Mouse (Mus musculus): ENCODE measurements around the gene Trp53i13.
A peak's percentile ranks its signal among the peaks of the same experiment; 100 is the strongest.
"Not testable (repeated sequence)": the region's sequence is repeated elsewhere in the genome, so short reads cannot be mapped to it uniquely, and the experiment has no call there.

The Trp53i13 gene

DNA sequence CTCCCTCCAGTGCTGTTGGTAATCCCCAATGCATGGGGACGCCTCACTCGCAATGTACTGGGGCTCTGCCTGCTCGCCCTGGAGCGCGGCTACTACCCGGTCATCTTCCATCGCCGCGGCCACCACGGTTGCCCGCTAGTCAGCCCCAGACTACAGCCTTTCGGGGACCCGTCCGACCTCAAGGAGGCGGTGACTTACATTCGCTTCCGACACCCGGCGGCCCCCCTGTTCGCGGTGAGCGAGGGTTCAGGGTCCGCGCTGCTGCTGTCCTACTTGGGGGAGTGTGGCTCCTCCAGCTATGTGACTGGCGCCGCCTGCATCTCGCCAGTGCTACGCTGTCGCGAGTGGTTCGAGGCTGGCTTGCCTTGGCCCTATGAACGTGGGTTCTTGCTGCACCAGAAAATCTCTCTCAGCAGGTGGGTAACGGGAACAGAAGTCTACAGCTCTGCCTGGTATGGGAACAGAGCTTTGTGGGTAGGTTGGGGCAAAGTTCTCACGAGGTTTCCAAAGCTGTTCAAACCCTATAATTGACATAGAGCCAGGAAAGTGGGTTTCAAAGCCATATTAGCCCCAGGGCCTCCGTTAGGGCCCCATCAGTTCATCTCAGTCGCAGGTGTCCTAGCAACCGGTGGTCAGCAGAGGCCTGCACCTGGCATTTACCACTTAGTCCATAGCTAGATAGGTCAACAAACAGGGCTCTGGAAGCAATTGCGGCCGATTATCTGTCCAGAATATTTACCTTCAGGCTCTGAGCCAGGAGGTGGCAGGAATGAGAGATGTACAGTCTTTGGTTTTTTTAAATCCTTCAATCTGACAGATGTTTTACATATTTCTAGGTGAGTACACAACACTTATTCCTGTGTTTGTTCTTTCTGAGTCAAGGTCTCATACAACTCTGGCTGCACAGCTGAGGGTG, at the start of gene Trp53i13:
Trp53i13 (minus strand) TSS at position 344 of the 916 bp plus-strand sequence.
- DNase-seq (ENCODE audit: low spot score), result peak; percentile 45

DNA sequence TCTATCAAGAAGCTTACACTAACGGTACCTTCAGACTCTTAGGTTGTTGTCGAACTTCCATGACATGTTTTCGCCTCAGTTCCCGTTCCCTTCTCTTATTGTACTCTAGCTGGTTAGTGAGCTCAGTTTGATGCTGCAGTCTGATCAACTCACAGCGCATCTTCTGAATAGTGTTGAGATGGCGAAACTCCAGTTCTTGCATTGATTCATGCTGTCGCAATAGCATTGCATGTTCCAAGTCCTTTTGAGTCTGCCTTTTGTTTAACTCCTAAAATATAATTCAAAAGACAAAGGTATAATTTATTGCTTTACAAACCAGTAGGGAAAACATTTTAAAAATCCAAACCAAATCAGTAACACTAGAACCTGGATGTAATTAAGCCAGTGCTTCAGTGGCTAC, 29.5 kb upstream of the Trp53i13 start:
- DNase-seq (ENCODE audit: low spot score), result no peak

DNA sequence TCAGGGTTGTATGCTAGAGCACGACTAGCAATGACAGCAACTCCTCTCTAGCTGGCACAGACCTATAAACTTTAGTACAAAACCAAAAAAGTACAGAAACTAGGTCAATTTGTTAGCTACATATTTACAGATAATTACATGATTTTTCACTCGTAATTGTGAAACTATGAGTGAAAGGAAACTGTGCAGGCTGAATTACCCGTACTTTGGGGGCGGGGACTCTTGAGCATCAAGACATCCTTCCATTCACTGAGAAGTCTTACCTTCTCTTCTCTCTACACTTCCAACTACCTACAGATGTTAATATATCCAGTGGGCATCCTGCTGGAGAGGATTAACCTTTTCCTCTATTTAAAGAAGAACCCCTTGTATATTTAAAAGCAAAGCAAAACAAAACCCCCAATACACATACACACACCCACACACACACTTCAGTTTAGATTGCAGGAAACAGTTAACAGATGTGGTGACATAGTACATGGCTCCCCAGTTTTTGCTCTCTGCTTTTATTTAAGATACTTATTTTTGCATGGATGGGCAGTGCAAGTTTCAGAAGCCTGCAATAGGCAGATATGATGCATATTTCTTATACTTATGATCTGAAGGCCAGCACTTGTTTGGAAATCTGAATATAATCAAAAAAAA, 16.5 kb upstream of the Trp53i13 start:
- no peak for DNase-seq (ENCODE audit: low spot score)

DNA sequence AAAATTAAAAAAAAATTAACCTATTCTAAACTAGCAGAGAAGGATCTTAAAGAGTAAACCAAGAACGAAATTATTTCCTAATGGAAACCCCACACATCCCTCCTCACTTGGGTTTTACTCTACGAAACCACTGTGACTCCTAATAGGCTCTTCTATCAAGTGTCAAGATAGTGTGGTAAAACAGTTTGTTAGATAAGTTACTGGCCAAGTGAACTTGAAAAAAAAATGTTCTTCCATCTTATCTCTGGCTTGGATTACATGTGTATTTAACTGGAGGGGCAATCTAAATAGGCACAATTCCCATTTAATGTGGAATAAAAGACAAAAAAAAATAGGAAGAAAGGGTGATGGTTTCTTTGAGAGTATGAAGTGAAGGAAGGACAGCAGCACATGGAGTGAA, 15.1 kb upstream of the Trp53i13 start:
- no peak for DNase-seq (ENCODE audit: low spot score)

DNA sequence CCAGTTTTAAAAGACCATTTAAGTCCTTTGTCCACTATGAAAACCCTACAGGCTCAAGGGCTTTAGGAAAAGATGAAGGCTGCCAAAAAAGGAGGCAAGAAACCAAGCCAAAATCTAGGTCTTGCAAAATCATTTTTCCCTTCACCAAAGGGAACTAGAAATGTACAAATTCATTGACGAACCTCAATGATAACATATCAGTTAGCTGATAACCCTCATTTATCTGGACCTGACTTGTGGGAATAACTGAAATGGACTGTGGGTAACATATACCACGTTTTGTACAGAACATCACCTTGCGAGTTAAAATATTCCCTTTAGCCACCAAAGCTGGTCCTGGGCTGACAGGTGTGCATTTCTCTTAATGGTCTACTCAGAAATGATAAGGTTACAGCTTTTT, 13.9 kb upstream of the Trp53i13 start:
- no peak for DNase-seq (ENCODE audit: low spot score)

DNA sequence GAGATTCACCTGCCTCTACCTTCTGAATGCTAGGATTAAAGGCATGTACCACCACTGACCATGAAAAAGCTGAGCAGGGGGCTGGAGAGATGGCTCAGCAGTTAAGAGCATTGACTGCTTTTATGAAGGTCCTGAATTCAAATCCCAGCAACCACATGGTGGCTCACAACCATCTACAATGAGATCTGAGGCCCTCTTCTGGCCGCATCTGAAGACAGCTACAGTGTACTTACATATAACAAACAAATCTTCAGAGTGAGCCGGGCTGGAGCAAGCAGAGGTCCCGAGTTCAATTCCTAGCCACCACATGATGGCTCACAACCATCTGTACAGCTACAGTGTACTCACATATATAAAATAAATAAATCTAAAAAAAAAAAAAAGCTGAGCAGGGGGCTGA, 12.6 kb upstream of the Trp53i13 start:
- DNase-seq (ENCODE audit: low spot score), result not testable (repeated sequence)

DNA sequence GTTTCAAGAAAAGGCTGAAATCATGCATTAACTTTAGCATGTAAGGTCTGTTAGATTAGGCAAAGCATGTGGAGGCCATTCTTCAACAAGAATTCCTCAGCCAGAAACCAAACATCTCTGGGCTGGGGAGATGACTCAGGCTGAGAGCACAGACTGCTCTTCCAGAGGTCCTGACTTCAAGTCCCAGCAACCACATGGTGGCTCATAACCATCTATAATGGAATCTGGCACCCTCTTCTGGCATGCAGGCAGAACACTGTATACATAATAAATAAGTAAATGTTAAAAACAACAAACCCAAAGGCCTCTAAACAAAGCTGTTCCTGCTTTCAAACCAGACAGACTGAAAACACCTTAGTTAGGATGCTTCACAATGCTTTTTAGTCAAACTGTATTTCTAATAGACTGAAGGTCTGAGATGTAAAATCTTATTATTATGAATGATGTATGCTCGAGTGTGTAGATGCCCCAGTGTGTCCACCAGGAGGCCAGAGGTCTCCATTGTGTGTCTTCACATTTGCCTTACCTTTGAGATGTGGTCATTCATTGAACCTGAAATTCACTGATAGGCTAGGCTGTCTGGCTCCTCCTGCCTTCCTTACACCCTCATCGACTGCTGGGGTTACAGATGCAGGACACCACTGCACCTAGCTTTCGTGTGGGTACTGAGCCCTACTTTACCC, 10.2 kb upstream of the Trp53i13 start:
- DNase-seq (ENCODE audit: low spot score), result no peak

DNA sequence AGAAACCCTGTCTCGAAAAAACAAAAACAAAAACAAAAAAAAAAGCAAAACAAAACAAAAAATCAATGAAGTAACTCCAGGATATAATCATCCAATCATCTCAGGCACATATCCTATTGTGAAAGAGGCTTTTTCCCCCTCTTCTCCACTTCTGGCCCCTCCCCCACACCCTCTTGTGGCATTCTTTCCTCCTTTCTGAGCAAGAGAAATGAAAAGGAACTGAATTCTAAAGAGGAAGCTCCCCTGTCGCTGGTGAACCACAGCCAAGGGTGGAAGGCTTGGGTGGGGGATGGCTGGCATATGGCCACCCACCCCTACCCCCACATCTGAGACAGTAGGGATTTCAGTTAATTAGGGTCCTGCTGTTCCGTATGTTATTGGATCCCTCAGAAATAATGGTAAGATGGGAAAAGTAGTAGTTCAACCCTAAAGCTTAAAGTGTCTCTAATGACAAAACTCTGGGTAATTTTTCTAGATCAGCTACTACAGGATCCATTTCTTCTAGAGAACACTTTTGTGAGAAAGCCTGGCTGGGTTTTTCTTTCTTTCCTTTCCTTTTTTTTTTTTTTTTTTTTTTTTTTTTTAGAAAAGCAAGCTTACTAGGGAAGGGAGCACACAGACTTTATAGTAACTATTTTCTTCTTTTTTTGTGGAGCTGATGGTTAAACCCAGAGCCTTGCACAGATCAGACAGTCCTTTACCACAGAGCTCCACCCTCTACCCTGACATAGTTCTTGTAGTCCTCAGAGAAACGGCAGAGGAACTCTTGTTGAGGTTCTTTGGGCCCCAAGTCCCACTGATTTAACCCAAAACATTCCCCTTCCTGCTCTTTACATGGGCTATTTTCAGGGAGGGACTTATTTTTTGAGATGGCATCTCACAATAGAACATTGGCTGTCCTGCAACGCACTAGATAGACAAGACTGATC, 5.1 kb upstream of the Trp53i13 start:
- no peak for DNase-seq (ENCODE audit: low spot score)

DNA sequence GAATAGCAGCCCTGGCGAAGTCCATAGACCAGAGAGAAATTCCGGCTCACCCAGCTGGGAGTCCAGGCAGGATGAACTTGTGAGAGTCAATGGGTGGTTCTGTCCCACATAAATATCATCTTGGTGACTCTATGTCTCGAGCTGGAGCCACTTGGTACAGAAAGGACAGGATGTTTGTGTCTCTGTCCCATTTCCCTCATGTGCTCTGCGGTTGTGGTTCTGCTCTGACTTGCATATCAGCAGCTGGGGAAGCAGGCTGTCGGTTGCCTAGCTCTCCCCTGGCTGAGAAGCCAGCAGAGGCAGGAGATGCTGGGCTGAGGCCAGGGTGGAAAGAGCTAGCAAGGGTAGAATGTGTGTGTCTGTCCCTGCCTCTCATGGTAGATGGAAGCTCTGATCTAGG, 3.3 kb upstream of the Trp53i13 start, which contains the start of gene Gm10392:
Gm10392 (minus strand) TSS at position 156 of the 400 bp plus-strand sequence.
- DNase-seq (ENCODE audit: low spot score), result no peak

DNA sequence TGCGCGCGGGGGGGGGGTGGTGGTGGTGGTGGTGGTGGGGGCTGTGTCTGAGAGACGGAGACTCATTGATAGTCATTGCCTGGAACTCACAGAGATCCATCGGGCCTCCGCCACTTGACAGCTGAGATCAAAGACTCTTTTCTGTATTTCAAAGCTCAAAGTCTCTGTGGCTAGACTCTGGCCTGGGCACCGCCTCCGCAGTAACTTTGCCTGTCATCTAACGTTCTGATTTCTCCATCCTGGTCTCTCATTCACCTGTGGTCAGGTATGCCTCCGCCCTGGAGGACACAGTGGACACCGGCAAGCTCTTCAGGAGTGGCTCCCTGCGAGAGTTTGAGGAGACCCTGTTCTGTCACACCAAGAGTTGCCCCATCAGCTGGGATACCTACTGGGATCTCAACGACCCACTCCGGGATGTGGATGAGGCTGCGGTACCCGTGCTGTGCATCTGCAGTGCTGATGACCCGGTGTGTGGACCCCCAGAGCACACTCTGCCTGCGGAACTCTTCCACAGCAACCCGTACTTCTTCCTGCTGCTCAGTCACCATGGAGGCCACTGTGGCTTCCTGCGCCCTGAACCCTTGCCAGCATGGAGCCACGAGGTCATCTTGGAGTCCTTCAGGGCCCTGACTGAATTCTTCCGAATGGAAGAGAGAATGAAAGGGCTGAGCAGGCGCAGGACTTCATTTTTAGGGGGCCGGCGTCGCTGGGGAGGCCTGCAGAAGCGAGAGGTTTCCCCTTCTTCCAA, 2.4 kb upstream of the Trp53i13 start:
- no peak for DNase-seq (ENCODE audit: low spot score)

DNA sequence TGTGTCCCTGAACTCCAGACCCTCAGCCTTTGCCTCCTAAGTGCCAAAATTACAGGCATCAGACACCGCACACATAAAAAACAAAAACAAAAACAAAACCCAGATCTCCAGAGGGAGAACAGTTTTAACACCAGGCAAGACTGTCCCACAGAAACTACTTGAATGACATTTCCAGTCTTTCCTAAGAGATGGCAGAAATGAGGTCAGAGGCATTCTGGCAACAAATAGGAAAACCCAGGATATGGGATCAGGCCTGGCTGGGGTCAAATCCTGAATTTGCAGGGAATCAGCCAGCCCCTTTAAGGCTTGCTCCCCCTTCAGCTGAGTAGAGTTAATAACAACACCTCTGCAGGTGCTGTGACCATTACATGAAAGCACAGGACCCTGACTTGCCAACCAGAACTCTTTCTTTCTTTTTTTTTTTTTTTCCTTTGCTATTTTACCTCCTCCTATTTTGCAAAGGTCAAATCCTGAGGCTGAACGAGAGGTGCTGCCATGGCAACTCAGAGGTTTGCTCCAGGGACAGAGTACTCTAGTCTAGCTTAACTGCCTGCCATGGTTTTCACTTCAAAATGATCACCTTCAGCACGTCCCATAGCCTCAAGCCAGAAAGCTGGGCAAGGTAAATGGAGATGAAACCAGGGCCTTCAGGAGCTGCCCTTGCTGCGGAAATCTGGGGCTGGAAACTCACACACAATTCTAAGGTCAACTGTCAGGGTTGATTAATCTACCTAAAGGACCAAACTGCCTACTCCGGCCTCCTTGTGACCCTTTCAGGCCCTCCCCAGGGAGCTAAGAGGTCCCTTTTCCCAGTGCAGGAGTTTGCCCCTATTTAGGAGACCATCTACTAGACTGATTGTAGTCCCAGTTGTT, 1.0 kb upstream of the Trp53i13 start:
- peak; percentile 27 for DNase-seq (ENCODE audit: low spot score)

DNA sequence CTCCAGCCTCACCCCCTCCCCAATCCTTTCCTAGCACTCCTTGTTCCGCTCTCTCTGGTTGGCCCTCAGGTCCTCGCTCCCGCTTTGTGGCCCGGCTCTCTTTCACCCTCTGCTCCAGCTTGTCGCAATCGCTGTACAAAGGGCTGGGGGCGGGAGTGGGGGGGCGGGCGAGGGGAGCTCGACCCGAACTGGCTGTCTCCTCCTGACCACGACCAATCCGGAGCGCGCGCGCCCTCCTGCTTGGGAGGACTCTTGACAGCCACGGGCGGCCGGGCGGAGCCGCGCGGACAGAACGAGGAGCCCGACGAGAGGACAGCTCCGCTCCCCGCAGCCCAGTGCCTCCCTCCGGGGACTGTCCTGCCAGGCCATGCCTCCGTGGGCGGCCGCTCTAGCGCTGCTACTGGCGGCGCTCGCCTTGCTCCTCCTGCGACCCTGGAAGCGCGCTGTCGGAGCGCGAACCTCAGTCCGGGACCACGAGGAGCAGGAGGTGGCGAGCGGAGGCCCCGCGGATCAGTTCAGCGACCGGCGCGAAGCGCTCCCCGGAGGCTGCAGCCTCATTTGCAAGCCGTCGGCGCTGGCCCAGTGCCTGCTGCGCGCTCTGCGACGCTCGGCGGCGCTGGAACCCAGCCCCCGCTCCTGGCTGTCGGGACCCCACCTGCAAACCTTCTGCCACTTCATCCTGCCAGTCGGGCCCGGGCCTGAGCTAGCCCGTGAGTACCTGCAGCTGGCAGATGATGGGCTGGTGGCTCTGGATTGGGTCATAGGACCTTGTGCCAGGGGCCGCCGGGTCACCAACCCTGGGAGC, 746 bp downstream of the Trp53i13 start, which contains the start of gene Abhd15:
Abhd15 (plus strand) TSS at position 290 of the 805 bp plus-strand sequence.
- DNase-seq (ENCODE audit: low spot score), result peak; percentile 87

DNA sequence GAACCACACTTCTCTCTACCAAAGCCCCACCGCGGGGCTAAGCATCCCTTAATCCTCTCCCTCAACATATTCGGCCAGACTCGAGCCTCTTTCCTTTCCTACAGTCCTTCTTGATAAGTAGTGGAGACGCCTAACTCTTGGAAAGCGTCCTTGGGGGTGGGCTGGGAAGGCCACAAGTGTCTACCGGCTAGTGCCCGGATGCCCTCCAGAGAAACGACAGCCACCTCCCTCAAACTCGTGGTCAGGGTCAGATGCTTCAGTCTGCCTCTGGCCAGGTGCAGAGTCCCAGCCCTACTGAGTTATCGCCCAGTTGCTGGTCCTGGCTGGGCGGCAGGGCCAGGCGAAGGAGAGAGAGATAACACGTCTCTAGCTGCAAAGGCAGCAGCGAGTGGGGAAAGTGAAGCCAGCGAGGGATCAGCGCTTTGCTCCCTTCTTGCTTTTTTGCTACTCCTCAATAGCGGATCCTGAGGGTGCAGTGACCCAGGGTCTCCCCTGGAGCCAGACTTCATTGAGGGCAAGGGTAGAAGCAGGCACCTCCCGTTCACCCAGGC, 1.4 kb downstream of the Trp53i13 start:
- DNase-seq (ENCODE audit: low spot score), result peak; percentile 54

DNA sequence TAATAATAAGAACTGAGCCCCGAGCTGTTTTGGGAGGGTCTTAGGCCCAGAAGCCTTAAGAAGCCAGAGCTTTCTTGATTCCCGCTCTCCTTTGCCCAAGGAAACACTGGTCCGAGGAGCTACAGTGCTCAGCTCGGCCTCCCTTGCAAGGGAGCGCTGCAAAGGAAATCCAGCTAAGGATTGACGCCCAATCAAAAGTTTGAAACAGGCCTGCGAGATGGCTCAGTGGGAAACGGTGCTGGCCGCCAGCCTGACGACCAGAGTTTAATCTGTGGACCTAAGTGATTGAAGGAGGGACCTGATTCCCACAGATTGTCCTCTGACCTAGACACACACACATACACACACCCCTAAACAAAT, 2.0 kb downstream of the Trp53i13 start:
- DNase-seq (ENCODE audit: low spot score), result peak; percentile 53

DNA sequence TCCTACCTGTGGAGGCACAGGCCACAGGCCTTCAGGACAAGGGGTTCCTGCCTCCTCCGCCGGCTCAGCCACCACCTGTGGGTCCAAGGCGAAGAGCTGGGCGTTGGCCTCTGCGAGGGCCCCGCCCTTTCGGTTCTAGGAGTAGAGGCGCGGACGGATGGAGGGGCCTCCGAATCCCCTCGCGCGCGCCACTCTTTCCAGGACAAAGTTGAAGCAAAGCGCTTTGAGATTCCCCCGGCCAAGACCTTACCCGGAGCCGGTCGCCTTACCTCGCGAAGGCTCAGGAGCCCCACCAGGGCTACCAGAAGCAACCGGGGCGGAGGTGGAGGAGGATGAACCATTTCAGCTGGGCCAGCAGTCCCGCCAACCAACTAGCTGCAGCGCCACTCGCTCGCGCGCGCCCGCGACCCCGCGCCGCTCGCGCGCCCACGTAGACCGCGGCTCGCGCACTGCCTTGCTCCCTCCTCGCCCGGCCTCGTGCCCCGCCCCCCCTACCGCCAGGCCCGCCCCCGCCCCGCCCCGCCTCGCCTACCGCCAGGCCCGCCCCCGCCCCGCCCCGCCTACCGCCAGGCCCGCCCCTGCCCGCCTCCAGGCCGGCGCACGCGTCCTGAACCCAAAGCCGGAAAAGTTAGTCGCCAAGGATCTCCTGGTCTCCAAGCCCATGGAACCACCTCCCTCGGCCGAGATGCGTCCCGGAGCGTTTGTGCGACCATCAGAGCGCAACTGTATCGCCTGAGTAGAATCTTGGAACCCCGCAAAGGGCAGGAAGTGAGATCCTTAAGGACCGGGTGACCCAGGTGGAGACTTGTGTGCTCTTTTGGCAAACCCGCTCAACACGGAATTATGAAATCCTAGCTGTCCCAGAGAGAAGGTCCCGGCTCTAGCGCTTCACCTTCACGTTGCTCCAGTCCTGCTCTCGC, 2.6 kb downstream of the Trp53i13 start:
- DNase-seq (ENCODE audit: low spot score), result peak; percentile 89

DNA sequence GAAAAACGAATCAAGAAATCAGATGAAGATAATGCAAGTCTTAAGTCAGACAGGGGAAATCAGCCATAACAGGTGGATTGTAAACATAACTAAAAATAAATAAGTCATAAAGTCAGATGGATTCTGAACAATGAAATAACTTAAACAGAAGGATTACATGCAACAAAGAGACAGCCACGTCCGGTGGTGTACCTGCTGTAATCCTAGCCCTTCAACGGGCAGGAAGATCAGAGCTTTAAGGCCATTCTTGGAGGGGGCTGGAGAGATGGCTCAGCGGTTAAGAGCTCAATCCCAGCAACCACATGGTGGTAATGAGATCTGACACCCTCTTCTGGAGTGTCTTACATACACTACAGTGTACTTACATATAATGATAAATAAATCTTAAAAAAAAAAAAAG, 4.4 kb downstream of the Trp53i13 start:
- DNase-seq (ENCODE audit: low spot score), result no peak

Data from embryo, embryonic 10 days (tissue).